Mouse (Mus musculus) midbrain, postnatal 0 days (tissue): ENCODE measurements around the gene Minos1. TPM values are rescaled to one million over a fixed set of nuclear protein-coding genes. Genes with fewer than 3 reads are reported as not detected.
A peak's percentile ranks its signal among the peaks of the same experiment; 100 is the strongest.

Experiments used
- ATAC-seq: fragments of 200-750 bp; cut with Nextera tagmentation; 2 replicates; pipeline ENCODE4 v1.8.0; 2017; ENCODE audit warnings: moderate number of reproducible peaks, mild to moderate bottlenecking, moderate TSS enrichment, moderate library complexity; ENCODE audit not compliant: low FRiP score
- DNase-seq: peaks from one replicate; pipeline ENCODE4 v3.0.0-alpha.2; 2015; ENCODE audit warnings: low spot score
- H3K27ac ChIP-seq: fragments of 300-500 bp; sonication (generic); 2 replicates; pipeline ENCODE4 v1.5.1; 2014; ENCODE audit warnings: low read depth, mild to moderate bottlenecking, low read length, mixed read lengths
- H3K27me3 ChIP-seq: fragments of 300-500 bp; sonication (generic); 2 replicates; pipeline ENCODE4 v1.6.1; 2014; ENCODE audit warnings: low read length, control low read depth, mixed read lengths; ENCODE audit not compliant: insufficient read depth
- H3K36me3 ChIP-seq: fragments of 300-500 bp; sonication (generic); 2 replicates; pipeline ENCODE4 v1.6.1; 2014; ENCODE audit warnings: low read length, control low read depth, mixed read lengths; ENCODE audit not compliant: insufficient read depth
- H3K4me1 ChIP-seq: fragments of 300-500 bp; sonication (generic); 2 replicates; pipeline ENCODE4 v1.6.1; 2014; ENCODE audit warnings: mild to moderate bottlenecking, control low read depth, antibody characterized with exemption, low read length, mixed read lengths; ENCODE audit not compliant: insufficient read depth
- H3K4me2 ChIP-seq: fragments of 300-500 bp; sonication (generic); 2 replicates; pipeline ENCODE4 v1.6.1; 2014; ENCODE audit warnings: low read depth, mild to moderate bottlenecking, low read length, mixed read lengths; ENCODE audit not compliant: poor library complexity, severe bottlenecking
- H3K4me3 ChIP-seq: fragments of 300-500 bp; sonication (generic); 2 replicates; pipeline ENCODE4 v1.5.1; 2014; ENCODE audit warnings: low read depth, mild to moderate bottlenecking, low read length, moderate library complexity
- H3K9ac ChIP-seq: fragments of 300-500 bp; sonication (generic); replicated peaks from 2 replicates; pipeline ENCODE4 v1.6.1; 2014; ENCODE audit warnings: mild to moderate bottlenecking, low read length, moderate library complexity, mixed read lengths; ENCODE audit not compliant: poor library complexity, severe bottlenecking
- H3K9me3 ChIP-seq: fragments of 300-500 bp; sonication (generic); 2 replicates; pipeline ENCODE4 v1.6.1; 2016; ENCODE audit warnings: low read length, control low read depth
- CTCF ChIP-seq: IDR thresholded peaks from 2 replicates; pipeline ENCODE4 v1.5.1; 2016; ENCODE audit warnings: antibody characterized with exemption, mild to moderate bottlenecking
- WGBS: fragments of 180-500 bp; shearing (Covaris S2); extraction: QIAGEN DNeasy Blood & Tissue Kit; methylation state at CpG from one replicate; pipeline ENCODE4 v1.1.7; 2014; 5-methylcytosine and 5-hydroxymethylcytosine counted together
- polyA plus RNA-seq: library from polyadenylated mRNA; unstranded; fragments of >200 nt; fragmentation: Nextera tagmentation; extraction: Ambion mirVana; gene quantifications from 2 replicates; pipeline ENCODE4 v1.2.1, GENCODE M21; 2015
- total RNA-seq: library from RNA; depleted of rRNA; stranded (reverse); fragments of >200 nt; gene quantifications from 2 replicates; pipeline ENCODE4 v1.2.3, GENCODE M21; 2014; rRNA removed

Minos1 gene
- total and polyA plus RNA-seq, 2 experiments from 2014 or later: 21.9 to 397 TPM

- DNase-seq: peak; percentile 92
- Histone ChIP-seq H3K4me3 (no peak overlapping the region), H3K9me3 (no peaks in the 10 kb centered on the region), H3K4me1 (no peaks in the 10 kb centered on the region), H3K27me3 (no peaks in the 10 kb centered on the region), H3K36me3 (no peaks in the 10 kb centered on the region), H3K9ac (no peak overlapping the region), H3K4me2 (no peak overlapping the region), H3K27ac (no peak overlapping the region)
- peak; percentile 71 for TF ChIP-seq CTCF
- ATAC-seq: peak; percentile 40; the same call in 1 of the 2 replicates
- WGBS: 46% methylated on average over 9 of the region's 9 CpGs
These were observed 76.5 kb downstream of the Minos1 start for GRCm38 (mm10) chr4:139054300-139054923.

DNA sequence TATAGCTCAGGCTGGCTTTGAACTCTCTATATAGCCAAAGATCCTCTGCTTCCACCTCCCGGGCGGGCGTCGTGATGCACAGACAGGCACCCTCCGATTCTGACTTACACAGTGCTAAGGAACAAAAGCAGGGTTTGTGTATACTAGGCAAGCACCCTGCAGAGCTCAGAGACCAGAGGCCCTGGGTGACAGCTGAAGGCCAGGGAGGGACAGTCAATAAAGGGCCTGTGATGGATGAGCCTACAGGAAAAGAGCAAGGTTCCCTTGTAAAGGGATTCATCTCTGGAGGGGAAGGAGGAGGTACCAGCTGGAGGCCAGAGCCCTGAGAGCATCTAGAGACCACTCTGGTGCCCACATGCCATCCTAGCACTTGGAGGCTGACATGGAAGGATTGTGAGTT is 77.5 kb downstream of the Minos1 start:
- Histone ChIP-seq H3K4me2 (no peak overlapping the region), H3K4me3 (no peak overlapping the region), H3K4me1 (no peaks in the 10 kb centered on the region), H3K27me3 (no peaks in the 10 kb centered on the region), H3K36me3 (no peaks in the 10 kb centered on the region), H3K27ac (no peak overlapping the region), H3K9ac (no peak overlapping the region), H3K9me3 (no peaks in the 10 kb centered on the region)
- 48% methylated on average over 5 of the region's 5 CpGs for WGBS
- DNase-seq: no peak
- no peak for ATAC-seq
- TF ChIP-seq CTCF: no peak

DNA sequence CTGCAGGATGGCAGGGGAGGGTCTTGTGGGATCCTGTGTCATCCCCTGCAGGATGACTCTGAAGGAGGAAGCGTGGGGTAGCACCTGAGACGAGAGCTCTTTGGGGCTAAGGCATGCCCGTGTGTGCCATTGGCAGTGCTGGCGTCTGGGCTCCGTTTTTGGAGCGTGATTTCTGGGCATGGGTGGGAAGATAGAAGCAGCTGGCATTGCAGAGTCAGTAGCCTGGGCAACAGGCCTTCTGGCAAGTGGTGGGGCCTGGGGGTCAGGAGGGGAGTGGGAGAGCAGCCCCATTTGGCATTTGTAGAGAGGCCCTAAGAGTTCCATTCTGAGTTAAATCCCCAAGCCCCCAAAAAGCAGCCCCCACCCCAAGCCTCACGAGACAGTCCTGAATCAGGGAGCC is 78.1 kb downstream of the Minos1 start:
- ATAC-seq: no peak
- H3K4me1 ChIP-seq: no peaks in the 10 kb centered on the region
- no peak overlapping the region for H3K4me3 ChIP-seq
- no peak overlapping the region for H3K9ac ChIP-seq
- H3K9me3 ChIP-seq: no peaks in the 10 kb centered on the region
- no peak for TF ChIP-seq CTCF
- no peak for DNase-seq
- 74% methylated on average over 7 of the region's 7 CpGs for WGBS
- no peaks in the 10 kb centered on the region for H3K36me3 ChIP-seq
- no peak overlapping the region for H3K27ac ChIP-seq
- no peaks in the 10 kb centered on the region for H3K27me3 ChIP-seq
- H3K4me2 ChIP-seq: no peak overlapping the region

Other genes starting within 250 kb of the Minos1 start
- gene Otud3, start 217.2 kb downstream of the Minos1 start, total RNA-seq: 8.5 and 9.0 TPM in 2 replicates
- gene Otud3, start 217.2 kb downstream of the Minos1 start, polyA plus RNA-seq: 3.1 and 3.8 TPM in 2 replicates
- gene Rnf186, start 164.0 kb downstream of the Minos1 start, total RNA-seq: not detected in 2 replicates
- gene Rnf186, start 164.0 kb downstream of the Minos1 start, polyA plus RNA-seq: not detected in 2 replicates
- 1.9 and 2.9 TPM in 2 replicates for gene Tmco4, start 158.2 kb downstream of the Minos1 start, total RNA-seq
- 1.1 and 1.3 TPM in 2 replicates for gene Tmco4, start 158.2 kb downstream of the Minos1 start, polyA plus RNA-seq
- gene Htr6, start 55.5 kb downstream of the Minos1 start, total RNA-seq: 4.2 and 5.9 TPM in 2 replicates
- 1.0 and 1.1 TPM in 2 replicates for gene Htr6, start 55.5 kb downstream of the Minos1 start, polyA plus RNA-seq
- gene Nbl1, start 38.1 kb downstream of the Minos1 start, total RNA-seq: 60.7 and 62.2 TPM in 2 replicates
- 53.4 and 55.7 TPM in 2 replicates for gene Nbl1, start 38.1 kb downstream of the Minos1 start, polyA plus RNA-seq
- gene Capzb, start 61.8 kb upstream of the Minos1 start, total RNA-seq: 84.0 and 108 TPM in 2 replicates
- gene Capzb, start 61.8 kb upstream of the Minos1 start, polyA plus RNA-seq: 308 and 309 TPM in 2 replicates
- gene Pqlc2, start 179.6 kb upstream of the Minos1 start, total RNA-seq: 19.3 and 26.5 TPM in 2 replicates
- gene Pqlc2, start 179.6 kb upstream of the Minos1 start, polyA plus RNA-seq: 10.9 and 15.2 TPM in 2 replicates
- 45.0 and 65.4 TPM in 2 replicates for gene Akr7a5, start 179.6 kb upstream of the Minos1 start, total RNA-seq
- 64.4 and 65.6 TPM in 2 replicates for gene Akr7a5, start 179.6 kb upstream of the Minos1 start, polyA plus RNA-seq
- gene Mrto4, start 221.5 kb upstream of the Minos1 start, total RNA-seq: 32.0 and 36.1 TPM in 2 replicates
- gene Mrto4, start 221.5 kb upstream of the Minos1 start, polyA plus RNA-seq: 68.3 and 75.0 TPM in 2 replicates
- gene Emc1, start 221.5 kb upstream of the Minos1 start, total RNA-seq: 70.3 and 78.3 TPM in 2 replicates
- gene Emc1, start 221.5 kb upstream of the Minos1 start, polyA plus RNA-seq: 49.3 and 50.3 TPM in 2 replicates
- gene Ubr4, start 221.5 kb upstream of the Minos1 start, total RNA-seq: 164 and 176 TPM in 2 replicates
- 59.8 and 63.6 TPM in 2 replicates for gene Ubr4, start 221.5 kb upstream of the Minos1 start, polyA plus RNA-seq